Mouse (Mus musculus) heart, embryonic 13.5 days (tissue): Measurements from ENCODE around the gene Cav2. TPM values are rescaled to one million over a fixed set of nuclear protein-coding genes. Genes with fewer than 3 reads are reported as not detected.

ENCODE experiments used
- polyA plus RNA-seq: library from polyadenylated mRNA; unstranded; fragments of >200 nt; fragmentation: Nextera tagmentation; extraction: Ambion mirVana; gene quantifications from 2 replicates; pipeline ENCODE4 v1.2.1, GENCODE M21; 2015

Gene Cav2
- polyA plus RNA-seq, 1 experiment from 2014 or later: 23.4 TPM

Other genes starting within 250 kb of the Cav2 start
- gene Tes, start 216.0 kb upstream of the Cav2 start, polyA plus RNA-seq: 15.4 and 16.9 TPM in 2 replicates
- gene Cav1, start 25.1 kb downstream of the Cav2 start, polyA plus RNA-seq: 135 and 137 TPM in 2 replicates
- 1.7 and 1.9 TPM in 2 replicates for gene Met, start 182.6 kb downstream of the Cav2 start, polyA plus RNA-seq